Mouse (Mus musculus): Measurements from ENCODE around the gene Aebp2.

Gene Aebp2

GRCm38 (mm10) chr6:140606534-140606933 is 15.9 kb upstream of the Aebp2 start:
- no peak for DNase-seq (ENCODE audit: low read depth, low spot score)

GRCm38 (mm10) chr6:140608666-140609065 is 13.8 kb upstream of the Aebp2 start:
- no peak for DNase-seq (ENCODE audit: low read depth, low spot score)

GRCm38 (mm10) chr6:140609533-140609932 is 12.9 kb upstream of the Aebp2 start:
- no peak for DNase-seq (ENCODE audit: low read depth, low spot score)

- no peak for DNase-seq (ENCODE audit: low read depth, low spot score)
These were observed 12.3 kb upstream of the Aebp2 start for GRCm38 (mm10) chr6:140610117-140610516.

DNA sequence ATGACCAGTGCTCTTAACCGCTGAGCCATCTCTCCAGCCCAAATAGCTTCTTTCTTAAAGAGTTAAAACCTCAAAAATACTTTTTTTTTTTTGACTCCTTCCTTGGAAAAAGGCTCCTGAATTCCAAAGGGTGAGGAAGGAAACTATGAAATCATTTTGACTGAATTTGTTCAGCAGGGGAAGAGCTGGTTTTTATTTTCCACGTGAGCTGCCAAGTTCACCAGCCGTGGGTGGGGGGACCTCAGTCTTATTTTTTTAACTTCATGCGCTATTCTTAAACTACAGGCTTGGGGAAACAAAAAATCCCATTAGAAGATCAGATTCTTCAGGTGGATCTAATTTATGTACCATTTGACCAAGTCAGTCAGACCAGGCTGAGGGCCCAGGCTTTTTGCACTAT is 11.2 kb upstream of the Aebp2 start:
- DNase-seq (ENCODE audit: low read depth, low spot score) = no peak

DNA sequence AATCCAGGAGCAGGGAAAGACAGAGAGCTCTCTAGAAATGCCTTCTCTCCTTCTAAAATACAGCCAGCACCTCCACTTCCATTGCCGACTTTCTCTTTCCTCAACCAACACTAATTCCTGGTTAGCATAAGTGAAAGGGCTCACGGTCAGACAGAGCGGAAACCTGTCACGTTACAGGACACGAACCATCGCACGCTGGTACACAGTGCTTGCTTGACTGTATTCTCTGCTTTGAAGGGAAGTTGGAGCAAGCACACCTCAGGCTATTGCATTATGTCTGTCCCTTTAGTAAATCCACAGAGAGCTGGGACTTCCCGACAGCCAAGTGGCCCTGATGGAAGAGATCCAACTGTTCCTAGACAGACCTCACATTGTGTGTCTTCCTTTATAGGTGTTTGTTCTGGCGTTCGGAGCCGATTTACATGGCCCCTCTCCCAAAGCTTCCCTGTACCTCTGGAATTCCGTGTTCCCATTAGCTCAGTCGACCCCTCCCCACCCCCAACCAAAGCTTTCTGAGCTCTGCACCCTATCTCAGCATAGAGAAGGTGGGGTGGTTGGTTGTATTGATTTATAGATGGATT is 10.5 kb upstream of the Aebp2 start:
- no peak for DNase-seq (ENCODE audit: low read depth, low spot score)

DNA sequence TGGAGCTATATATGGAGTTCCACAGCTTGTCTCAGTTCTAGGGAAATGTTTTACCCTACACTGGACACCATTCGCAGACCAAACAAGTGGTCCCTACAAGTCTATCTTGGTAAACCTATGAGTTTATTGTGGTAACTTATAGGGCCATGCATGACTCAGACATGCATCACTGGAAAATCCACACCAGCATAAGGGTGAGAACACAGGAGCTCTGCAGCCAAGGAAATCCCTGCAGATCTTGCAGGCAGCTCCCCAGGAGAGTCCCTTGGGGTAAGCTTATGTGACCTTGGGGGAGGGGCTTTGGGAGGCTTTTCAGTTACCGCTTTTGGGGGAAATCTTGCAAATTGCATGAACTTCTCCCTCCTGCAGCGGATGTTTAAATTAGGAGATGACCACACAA is 8.6 kb upstream of the Aebp2 start:
- DNase-seq (ENCODE audit: low read depth, low spot score) = no peak

GRCm38 (mm10) chr6:140614711-140615110 is 7.8 kb upstream of the Aebp2 start:
- DNase-seq (ENCODE audit: low read depth, low spot score) = no peak

DNA sequence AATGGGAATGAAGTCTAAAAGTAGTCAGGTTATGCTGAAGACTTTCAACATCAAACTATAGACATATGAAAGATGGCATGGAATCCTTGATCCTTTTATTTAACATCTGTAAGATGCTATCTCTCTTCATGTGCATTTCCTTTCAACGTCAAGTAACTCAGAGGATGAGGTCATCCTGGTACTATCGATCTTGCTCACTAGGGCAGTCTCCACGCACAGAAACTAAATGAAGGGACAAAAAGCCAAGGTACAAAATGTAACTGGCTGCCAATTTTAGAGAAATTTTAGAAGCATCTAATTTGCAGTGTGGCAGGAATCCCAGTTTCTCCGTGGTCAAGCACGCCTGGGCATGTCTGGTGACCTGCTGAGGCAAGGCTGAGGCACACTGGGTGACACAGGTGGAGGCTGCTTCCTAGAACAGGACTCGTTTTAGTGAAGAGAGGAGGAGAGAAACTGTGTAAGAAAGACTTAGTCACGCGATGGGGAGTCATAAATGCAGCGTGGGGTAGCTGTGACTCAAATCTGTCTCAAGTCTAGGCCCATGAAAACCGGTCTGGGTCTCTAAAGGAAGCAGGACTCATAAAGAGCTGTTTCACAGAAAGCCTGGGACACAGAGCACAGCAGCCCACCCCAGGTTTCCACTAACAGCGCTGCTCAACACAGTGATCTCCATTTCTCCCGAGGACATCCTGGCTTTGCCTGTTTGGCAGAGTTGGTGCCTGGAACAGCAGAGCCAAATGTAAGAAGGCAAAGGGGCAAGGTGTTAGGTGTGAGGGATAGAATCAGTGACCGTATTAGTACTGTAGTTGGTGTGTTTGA is 1.7 kb upstream of the Aebp2 start:
- no peak for DNase-seq (ENCODE audit: low read depth, low spot score)

- DNase-seq (ENCODE audit: low read depth, low spot score) = no peak
These were observed 841 bp upstream of the Aebp2 start for GRCm38 (mm10) chr6:140621622-140622021.

DNA sequence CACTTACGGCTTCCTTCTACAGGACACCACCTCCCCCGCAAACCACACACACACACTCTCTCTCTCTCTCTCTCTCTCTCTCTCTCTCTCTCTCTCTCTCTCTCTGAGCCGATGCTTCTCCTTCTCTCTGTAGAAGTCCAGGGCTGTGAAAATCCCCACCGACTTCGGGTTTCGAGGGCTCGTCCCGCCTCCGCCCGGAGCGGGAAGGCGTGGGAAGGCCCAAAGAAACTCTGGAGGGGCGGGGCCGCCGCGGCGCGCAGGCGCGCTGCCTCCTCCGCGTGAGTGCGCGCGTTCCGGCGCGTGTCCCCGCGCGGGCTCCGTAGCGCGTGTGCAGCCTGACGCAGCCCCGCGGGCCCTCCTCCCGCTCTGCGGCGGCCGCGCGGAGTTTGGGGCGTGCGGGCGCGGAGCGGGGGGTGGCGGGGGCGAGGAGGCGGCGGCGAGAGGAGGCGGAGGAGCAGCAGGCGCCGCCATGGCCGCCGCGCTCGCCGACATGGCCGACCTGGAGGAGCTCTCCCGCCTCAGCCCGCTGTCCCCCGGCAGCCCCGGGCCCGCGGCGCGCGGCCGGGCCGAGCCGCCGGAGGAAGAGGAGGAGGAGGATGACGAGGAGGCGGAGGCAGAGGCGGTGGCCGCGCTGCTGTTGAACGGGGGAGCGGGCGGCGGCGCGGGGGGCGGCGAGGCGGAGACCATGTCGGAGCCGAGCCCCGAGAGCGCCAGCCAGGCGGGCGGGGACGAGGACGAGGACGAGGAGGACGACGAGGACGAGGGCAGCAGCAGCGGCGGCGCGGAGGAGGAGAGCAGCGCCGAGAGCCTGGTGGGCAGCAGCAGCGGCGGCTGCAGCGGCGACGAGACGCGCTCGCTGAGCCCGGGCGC is 998 bp downstream of the Aebp2 start:
- DNase-seq (ENCODE audit: low read depth, low spot score) = peak; percentile 92

- peak; percentile 33 for DNase-seq (ENCODE audit: low read depth, low spot score)
These were observed 1.9 kb downstream of the Aebp2 start for GRCm38 (mm10) chr6:140624096-140625051.

DNA sequence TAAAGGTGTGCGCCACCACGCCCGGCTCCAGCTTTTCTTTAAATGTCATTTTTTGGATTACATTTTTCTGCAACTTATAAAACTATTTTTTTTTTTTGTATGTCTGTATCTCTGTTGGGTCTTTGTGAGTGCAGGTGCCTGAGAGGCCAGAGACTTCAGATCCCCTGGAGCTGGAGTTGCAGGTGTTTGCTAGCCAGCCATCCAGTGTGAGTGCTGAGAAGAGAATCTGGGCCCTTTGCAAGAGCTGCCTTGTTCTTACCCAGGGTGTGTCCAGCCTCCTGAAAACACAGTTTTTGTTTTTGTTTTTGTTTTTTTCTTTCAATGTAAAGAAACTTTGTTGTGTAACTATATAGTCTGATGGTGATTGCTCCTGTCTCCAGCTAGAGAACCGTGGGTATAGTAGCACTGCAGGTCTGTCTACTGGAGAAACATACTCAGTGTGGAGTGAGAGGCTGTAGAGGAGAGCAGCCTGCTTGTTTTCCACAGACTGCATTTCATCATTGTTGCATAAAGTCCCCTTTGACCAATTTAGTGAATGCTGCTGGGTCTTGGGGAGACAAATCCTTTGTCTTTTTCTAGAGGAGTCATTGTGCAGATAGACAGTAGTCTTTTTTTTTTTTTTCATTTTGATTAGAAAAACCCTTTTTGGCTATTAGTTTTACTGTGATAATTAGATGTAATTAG is 6.9 kb downstream of the Aebp2 start:
- DNase-seq (ENCODE audit: low read depth, low spot score) = no peak

GRCm38 (mm10) chr6:140630306-140630705 is 7.8 kb downstream of the Aebp2 start:
- DNase-seq (ENCODE audit: low read depth, low spot score) = no peak

DNA sequence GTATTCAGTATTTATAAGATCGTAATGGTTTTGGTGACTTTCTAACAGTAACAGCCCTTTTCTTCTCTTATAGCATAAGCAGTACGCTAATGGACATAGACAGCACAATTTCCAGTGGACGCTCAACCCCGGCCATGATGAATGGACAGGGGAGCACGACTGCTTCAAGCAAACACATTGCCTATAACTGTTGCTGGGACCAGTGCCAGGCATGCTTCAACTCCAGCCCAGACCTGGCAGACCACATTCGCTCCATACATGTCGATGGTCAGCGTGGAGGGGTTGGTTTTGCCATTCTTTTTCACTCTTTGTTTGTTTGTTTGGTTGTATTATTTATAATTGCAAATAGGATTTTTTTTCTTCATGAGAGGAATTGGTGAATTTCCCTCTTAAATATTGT is 11.2 kb downstream of the Aebp2 start:
- DNase-seq (ENCODE audit: low read depth, low spot score) = no peak

- no peak for DNase-seq (ENCODE audit: low read depth, low spot score)
These were observed 13.8 kb downstream of the Aebp2 start for GRCm38 (mm10) chr6:140636290-140636689.

DNA sequence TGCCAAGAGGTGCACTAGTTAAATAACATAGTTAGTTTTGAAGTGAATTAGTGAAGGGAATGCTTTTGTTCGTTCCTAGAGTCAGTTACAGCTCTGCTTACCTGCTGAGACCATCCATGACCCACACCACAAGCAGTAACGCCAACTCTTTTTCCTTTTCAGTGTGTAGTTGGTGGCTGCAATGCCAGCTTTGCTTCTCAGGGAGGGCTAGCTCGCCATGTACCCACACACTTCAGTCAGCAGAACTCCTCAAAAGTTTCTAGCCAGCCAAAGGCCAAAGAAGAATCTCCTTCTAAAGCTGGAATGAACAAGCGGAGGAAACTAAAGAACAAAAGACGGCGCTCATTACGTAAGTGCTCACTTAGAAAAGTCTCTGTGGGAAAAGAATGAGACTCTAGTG is 19.5 kb downstream of the Aebp2 start:
- DNase-seq (ENCODE audit: low read depth, low spot score) = no peak

- no peak for DNase-seq (ENCODE audit: low read depth, low spot score)
These were observed 20.2 kb downstream of the Aebp2 start for GRCm38 (mm10) chr6:140642655-140643054.

- DNase-seq (ENCODE audit: low read depth, low spot score) = no peak
These were observed 23.5 kb downstream of the Aebp2 start for GRCm38 (mm10) chr6:140645931-140646330.

- DNase-seq (ENCODE audit: low read depth, low spot score) = no peak
These were observed 24.4 kb downstream of the Aebp2 start for GRCm38 (mm10) chr6:140646892-140647291.

- DNase-seq (ENCODE audit: low read depth, low spot score) = no peak
These were observed 27.3 kb downstream of the Aebp2 start for GRCm38 (mm10) chr6:140649812-140650211.

All from forelimb bud, embryonic 11.5 days (tissue).